Comparison of ENCODE assay signal across 12 mouse cellular contexts in the genomic region with DNA sequence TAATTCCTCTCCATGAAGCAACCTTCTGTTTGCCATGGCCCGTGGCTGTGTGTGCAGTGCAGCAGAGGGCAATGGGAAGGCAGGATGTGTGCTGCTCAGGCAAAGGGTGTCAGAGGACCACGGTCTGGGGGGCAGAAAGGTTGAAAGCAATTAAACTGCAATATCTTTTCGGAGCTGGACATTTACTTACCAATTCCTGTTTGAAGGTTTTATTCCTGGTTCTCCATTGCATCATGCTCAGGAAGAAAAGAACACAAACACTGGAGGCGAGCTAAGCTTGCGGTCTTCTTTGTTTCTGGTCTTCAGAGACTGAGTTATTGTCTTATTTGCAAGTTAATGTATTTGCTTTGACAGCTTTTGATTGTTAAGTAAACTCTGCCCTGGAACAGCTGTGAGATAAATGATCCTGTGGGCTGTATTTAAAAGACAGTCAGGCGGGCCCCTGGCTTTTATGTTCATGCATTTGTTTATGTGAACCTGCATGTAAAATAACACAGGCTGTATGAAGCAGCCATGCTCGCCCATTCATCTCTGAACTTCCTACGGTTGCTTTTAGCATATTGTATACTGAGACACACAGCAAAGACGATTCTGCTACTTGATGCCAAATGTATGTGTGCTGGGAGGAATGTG.
A peak's percentile ranks its signal among the peaks of the same experiment; 100 is the strongest.
DNase-seq lines count a peak whose midpoint lies in the region; ATAC-seq lines count a peak whose summit lies in the region.
"Had no signal": no experiment of that assay in that cellular context is flagged by ENCODE, and none has a peak within 500 bp of the region (broad histone marks: within the 10 kb centered on the region; RNA-seq: fewer than 3 reads in every experiment).

No protein-coding gene starts in this region.

- no peak overlapping the region for H3K4me3 ChIP-seq in kidney, embryonic 16.5 days (ENCODE audit: low read length)
- no peak overlapping the region for H3K4me3 ChIP-seq in hindbrain, embryonic 13.5 days
- no peak overlapping the region for H3K4me3 ChIP-seq in heart, embryonic 10.5 days
- H3K4me3 ChIP-seq: embryonic facial prominence, embryonic 15.5 days had no signal

- H3K4me2 ChIP-seq in kidney, embryonic 16.5 days (replicated peaks; ENCODE audit: low read depth, low read length) = peak overlapping the region; percentile 27
- H3K4me2 ChIP-seq in hindbrain, embryonic 13.5 days = peak overlapping the region; percentile 25; the same call in 1 of the 2 replicates
- H3K4me2 ChIP-seq: embryonic facial prominence, embryonic 15.5 days had no signal

- peak overlapping the region; percentile 80 for H3K27ac ChIP-seq in kidney, embryonic 16.5 days (ENCODE audit: low read length)
- H3K27ac ChIP-seq in hindbrain, embryonic 13.5 days = peak overlapping the region; percentile 85
- no peak overlapping the region for H3K27ac ChIP-seq in heart, embryonic 10.5 days
- H3K27ac ChIP-seq: embryonic facial prominence, embryonic 15.5 days had no signal

- H3K9ac ChIP-seq in kidney, embryonic 16.5 days (replicated peaks; ENCODE audit: low read length) = 0 out of 2 replicates have a peak overlapping the region, but pooled peaks have one; percentile 26
- H3K9ac ChIP-seq in hindbrain, embryonic 13.5 days = no peak overlapping the region
- H3K9ac ChIP-seq: embryonic facial prominence, embryonic 15.5 days had no signal

- H3K9me3 ChIP-seq in kidney, embryonic 16.5 days (ENCODE audit: low read length) = no peaks in the 10 kb centered on the region
- H3K9me3 ChIP-seq in hindbrain, embryonic 13.5 days = no peaks in the 10 kb centered on the region
- no peaks in the 10 kb centered on the region for H3K9me3 ChIP-seq in heart, embryonic 10.5 days
- H3K9me3 ChIP-seq: embryonic facial prominence, embryonic 15.5 days had no signal

- no peaks in the 10 kb centered on the region for H3K27me3 ChIP-seq in kidney, embryonic 16.5 days (ENCODE audit: insufficient read depth, low read length)
- H3K27me3 ChIP-seq in hindbrain, embryonic 13.5 days = peaks cover 45% of the 10 kb centered on the region
- H3K27me3 ChIP-seq in heart, embryonic 10.5 days (ENCODE audit: insufficient read depth, poor library complexity, severe bottlenecking) = no peaks in the 10 kb centered on the region
- H3K27me3 ChIP-seq: CH12.LX; embryonic facial prominence, embryonic 15.5 days had no signal

- no peak for DNase-seq in kidney, postnatal 14 days
- DNase-seq in embryo, embryonic 9.5 days (ENCODE audit: extremely low spot score) = peak; percentile 53
- DNase-seq in neural tube, embryonic 10.5 days (ENCODE audit: extremely low spot score, low spot score) = peak; percentile 48
- DNase-seq in natural killer cell, adult 2 months (ENCODE audit: low spot score in 2 of 2) = no peak
- no peak for DNase-seq in heart, embryonic 10.5 days (ENCODE audit: low spot score)
- no peak for DNase-seq in gastrocnemius, postnatal 4 days (ENCODE audit: low spot score in 2 of 2)
- DNase-seq: gastrocnemius, postnatal 36 days; thymus, postnatal 4 days had no signal

- ATAC-seq in kidney, embryonic 16.5 days (ENCODE audit: low FRiP score, low TSS enrichment) = peak; percentile 82
- ATAC-seq in hindbrain, embryonic 13.5 days (ENCODE audit: low FRiP score) = peak; percentile 69

- H3K4me1 ChIP-seq in kidney, embryonic 16.5 days (ENCODE audit: insufficient read depth, low read length) = peaks cover 16% of the 10 kb centered on the region
- H3K4me1 ChIP-seq in hindbrain, embryonic 13.5 days (replicated peaks) = peaks cover 34% of the 10 kb centered on the region
- H3K4me1 ChIP-seq in heart, embryonic 10.5 days = no peaks in the 10 kb centered on the region
- H3K4me1 ChIP-seq: embryonic facial prominence, embryonic 15.5 days had no signal

- H3K36me3 ChIP-seq in kidney, embryonic 16.5 days (ENCODE audit: insufficient read depth, low read length) = no peaks in the 10 kb centered on the region
- no peaks in the 10 kb centered on the region for H3K36me3 ChIP-seq in hindbrain, embryonic 13.5 days
- no peaks in the 10 kb centered on the region for H3K36me3 ChIP-seq in heart, embryonic 10.5 days
- H3K36me3 ChIP-seq: embryonic facial prominence, embryonic 15.5 days had no signal

- 9% methylated on average over 9 of the region's 9 CpGs for WGBS in kidney, embryonic 16.5 days
- WGBS in hindbrain, embryonic 13.5 days = 8% methylated on average over 9 of the region's 9 CpGs
- WGBS in heart, embryonic 10.5 days = 50% methylated on average over 9 of the region's 9 CpGs

Comparison
In these comparisons a context has a peak if more than half of its experiments do, and no peak if none do; other contexts are left out.
1. DNase-seq: peak in embryo, embryonic 9.5 days (single experiment) and neural tube, embryonic 10.5 days (single experiment); none in kidney, postnatal 14 days (single experiment), natural killer cell, adult 2 months (0 of 2), heart, embryonic 10.5 days (single experiment) and gastrocnemius, postnatal 4 days (0 of 2).